Mouse (Mus musculus) megakaryocyte progenitor cell, adult 5-6 weeks (primary cell): ENCODE measurements at regions not wholly inside any gene's neighbourhood (a gene's known extent, or its start where the extent isn't known, plus 50 kb on each side); places are given as distances from the start of the nearest gene placed in this dataset.
"Not testable (repeated sequence)": the region's sequence is repeated elsewhere in the genome, so short reads cannot be mapped to it uniquely, and the experiment has no call there.

Source experiments
- ATAC-seq: replicated peaks from 2 replicates; pipeline ENCODE4 v1.8.0; 2016; ENCODE audit warnings: mild to moderate bottlenecking, moderate TSS enrichment, inconsistent platforms; ENCODE audit not compliant: poor library complexity

GRCm38 (mm10) chr14:87215099-87215498, 74.1 kb upstream of the Diaph3 start:
- ATAC-seq: peak; percentile 95

GRCm38 (mm10) chr14:87217042-87217441, 76.0 kb upstream of the Diaph3 start:
- ATAC-seq: no peak

GRCm38 (mm10) chr14:87219975-87220374, 78.9 kb upstream of the Diaph3 start:
- ATAC-seq: no peak

- no peak for ATAC-seq
Observed at GRCm38 (mm10) chr14:87224870-87225269, 83.8 kb upstream of the Diaph3 start.

- no peak for ATAC-seq
Observed at GRCm38 (mm10) chr14:87249258-87249657, 108.2 kb upstream of the Diaph3 start.

GRCm38 (mm10) chr14:87255484-87256208, 114.6 kb upstream of the Diaph3 start:
- no peak for ATAC-seq

GRCm38 (mm10) chr14:87261726-87262125, 120.7 kb upstream of the Diaph3 start:
- ATAC-seq: no peak

GRCm38 (mm10) chr14:87264826-87265225, 123.8 kb upstream of the Diaph3 start:
- ATAC-seq: no peak

- no peak for ATAC-seq
Observed at GRCm38 (mm10) chr14:87266309-87266708, 125.3 kb upstream of the Diaph3 start.

GRCm38 (mm10) chr14:87289266-87289665, 127.2 kb upstream of the Tdrd3 start:
- not testable (repeated sequence) for ATAC-seq

GRCm38 (mm10) chr14:87289708-87290243, 126.7 kb upstream of the Tdrd3 start:
- no peak for ATAC-seq

GRCm38 (mm10) chr14:87295206-87295605, 121.2 kb upstream of the Tdrd3 start:
- ATAC-seq: no peak

GRCm38 (mm10) chr14:87297160-87297559, 119.3 kb upstream of the Tdrd3 start:
- ATAC-seq: no peak

- ATAC-seq: no peak
Observed at GRCm38 (mm10) chr14:87300838-87301237, 115.6 kb upstream of the Tdrd3 start.

- ATAC-seq: no peak
Observed at GRCm38 (mm10) chr14:87301564-87301963, 114.9 kb upstream of the Tdrd3 start.

- no peak for ATAC-seq
Observed at GRCm38 (mm10) chr14:87305481-87305880, 111.0 kb upstream of the Tdrd3 start.

- no peak for ATAC-seq
Observed at GRCm38 (mm10) chr14:87306011-87306410, 110.4 kb upstream of the Tdrd3 start.

GRCm38 (mm10) chr14:87308016-87308415, 108.4 kb upstream of the Tdrd3 start:
- no peak for ATAC-seq

- no peak for ATAC-seq
Observed at GRCm38 (mm10) chr14:87312318-87312717, 104.1 kb upstream of the Tdrd3 start.

- ATAC-seq: peak; percentile 97
Observed at GRCm38 (mm10) chr14:87314999-87315732, 101.3 kb upstream of the Tdrd3 start.

- ATAC-seq: peak; percentile 42
Observed at GRCm38 (mm10) chr14:87327841-87328240, 88.6 kb upstream of the Tdrd3 start.

- peak; percentile 71 for ATAC-seq
Observed at GRCm38 (mm10) chr14:87337950-87338526, 78.4 kb upstream of the Tdrd3 start.
